Mouse (Mus musculus): Measurements from ENCODE around the gene Vti1a. TPM values are rescaled to one million over a fixed set of nuclear protein-coding genes. Genes with fewer than 3 reads are reported as not detected.

The Vti1a gene
- polyA plus RNA-seq, 1 experiment from 2014 or later, result 17.9 TPM

- Histone ChIP-seq H3K27me3 (replicated peaks; ENCODE audit: insufficient read depth, low read length) (no peaks in the 10 kb centered on the region), H3K27ac (ENCODE audit: low read length) (no peak overlapping the region), H3K4me2 (replicated peaks; ENCODE audit: low read depth, low read length) (no peak overlapping the region), H3K4me3 (ENCODE audit: low read depth, low read length) (no peak overlapping the region), H3K36me3 (ENCODE audit: insufficient read depth, low read length) (no peaks in the 10 kb centered on the region), H3K4me1 (ENCODE audit: insufficient read depth, low read depth, low read length) (no peaks in the 10 kb centered on the region; the same call in 1 of the 2 replicates), H3K9ac (replicated peaks; ENCODE audit: low read depth) (no peak overlapping the region), H3K9me3 (ENCODE audit: low read length) (no peaks in the 10 kb centered on the region)
- ATAC-seq (no peak), DNase-seq (ENCODE audit: low spot score) (no peak)
- 92% methylated on average over 9 of the region's 9 CpGs for WGBS
- TF ChIP-seq EP300 (IDR thresholded peaks at IDR 0.05), result no peak
- TF ChIP-seq CTCF (IDR thresholded peaks at IDR 0.05), result no peak
Measured at GRCm38 (mm10) chr19:55362606-55363005, 46.5 kb downstream of the Vti1a start.

GRCm38 (mm10) chr19:55369691-55370090 is 53.6 kb downstream of the Vti1a start:
- Histone ChIP-seq H3K9me3 (ENCODE audit: low read length) (no peaks in the 10 kb centered on the region), H3K4me3 (ENCODE audit: low read depth, low read length) (no peak overlapping the region), H3K4me1 (ENCODE audit: insufficient read depth, low read depth, low read length) (no peaks in the 10 kb centered on the region; the same call in 1 of the 2 replicates), H3K36me3 (ENCODE audit: insufficient read depth, low read length) (no peaks in the 10 kb centered on the region), H3K27me3 (replicated peaks; ENCODE audit: insufficient read depth, low read length) (no peaks in the 10 kb centered on the region), H3K9ac (replicated peaks; ENCODE audit: low read depth) (no peak overlapping the region), H3K4me2 (replicated peaks; ENCODE audit: low read depth, low read length) (no peak overlapping the region), H3K27ac (ENCODE audit: low read length) (no peak overlapping the region)
- ATAC-seq, result no peak
- no peak for DNase-seq (ENCODE audit: low spot score)
- no peak for TF ChIP-seq CTCF (IDR thresholded peaks at IDR 0.05)
- no peak for TF ChIP-seq EP300 (IDR thresholded peaks at IDR 0.05)
- 42% methylated on average over 3 of the region's 3 CpGs for WGBS

- TF ChIP-seq CTCF (IDR thresholded peaks at IDR 0.05), result no peak
- TF ChIP-seq EP300 (IDR thresholded peaks at IDR 0.05), result no peak
- no peak overlapping the region for H3K27ac ChIP-seq (ENCODE audit: low read length)
- no peaks in the 10 kb centered on the region for H3K27me3 ChIP-seq (replicated peaks; ENCODE audit: insufficient read depth, low read length)
- H3K9me3 ChIP-seq (ENCODE audit: low read length), result no peaks in the 10 kb centered on the region
- DNase-seq (ENCODE audit: low spot score) (no peak), ATAC-seq (no peak)
- H3K4me1 ChIP-seq (ENCODE audit: insufficient read depth, low read depth, low read length), result no peaks in the 10 kb centered on the region
- H3K4me3 ChIP-seq (ENCODE audit: low read depth, low read length), result no peak overlapping the region
- H3K36me3 ChIP-seq (ENCODE audit: insufficient read depth, low read length), result no peaks in the 10 kb centered on the region
- no peak overlapping the region for H3K4me2 ChIP-seq (replicated peaks; ENCODE audit: low read depth, low read length)
- H3K9ac ChIP-seq (replicated peaks; ENCODE audit: low read depth), result no peak overlapping the region
- WGBS, result 83% methylated on average over 6 of the region's 6 CpGs
Measured at GRCm38 (mm10) chr19:55376331-55376730, 60.2 kb downstream of the Vti1a start.

GRCm38 (mm10) chr19:55377465-55377864 is 61.4 kb downstream of the Vti1a start:
- Histone ChIP-seq H3K4me1 (ENCODE audit: insufficient read depth, low read depth, low read length) (no peaks in the 10 kb centered on the region), H3K27ac (ENCODE audit: low read length) (no peak overlapping the region), H3K4me2 (replicated peaks; ENCODE audit: low read depth, low read length) (no peak overlapping the region), H3K4me3 (ENCODE audit: low read depth, low read length) (no peak overlapping the region), H3K9ac (replicated peaks; ENCODE audit: low read depth) (no peak overlapping the region), H3K27me3 (replicated peaks; ENCODE audit: insufficient read depth, low read length) (no peaks in the 10 kb centered on the region), H3K36me3 (ENCODE audit: insufficient read depth, low read length) (no peaks in the 10 kb centered on the region), H3K9me3 (ENCODE audit: low read length) (no peaks in the 10 kb centered on the region)
- no peak for DNase-seq (ENCODE audit: low spot score)
- WGBS, result 82% methylated on average over 4 of the region's 4 CpGs
- TF ChIP-seq CTCF (IDR thresholded peaks at IDR 0.05), result no peak
- TF ChIP-seq EP300 (IDR thresholded peaks at IDR 0.05), result no peak
- no peak for ATAC-seq

GRCm38 (mm10) chr19:55378884-55379283 is 62.8 kb downstream of the Vti1a start:
- Histone ChIP-seq H3K9ac (replicated peaks; ENCODE audit: low read depth) (no peak overlapping the region), H3K4me1 (ENCODE audit: insufficient read depth, low read depth, low read length) (no peaks in the 10 kb centered on the region), H3K27me3 (replicated peaks; ENCODE audit: insufficient read depth, low read length) (no peaks in the 10 kb centered on the region), H3K4me3 (ENCODE audit: low read depth, low read length) (no peak overlapping the region), H3K9me3 (ENCODE audit: low read length) (no peaks in the 10 kb centered on the region), H3K4me2 (replicated peaks; ENCODE audit: low read depth, low read length) (no peak overlapping the region), H3K27ac (ENCODE audit: low read length) (no peak overlapping the region), H3K36me3 (ENCODE audit: insufficient read depth, low read length) (no peaks in the 10 kb centered on the region)
- no peak for TF ChIP-seq CTCF (IDR thresholded peaks at IDR 0.05)
- TF ChIP-seq EP300 (IDR thresholded peaks at IDR 0.05), result no peak
- WGBS, result 54% methylated on average over 2 of the region's 2 CpGs
- ATAC-seq, result no peak
- no peak for DNase-seq (ENCODE audit: low spot score)

GRCm38 (mm10) chr19:55380764-55381163 is 64.7 kb downstream of the Vti1a start:
- no peaks in the 10 kb centered on the region for H3K9me3 ChIP-seq (ENCODE audit: low read length)
- H3K4me2 ChIP-seq (replicated peaks; ENCODE audit: low read depth, low read length), result no peak overlapping the region
- TF ChIP-seq CTCF (IDR thresholded peaks at IDR 0.05) (peak; percentile 24), EP300 (IDR thresholded peaks at IDR 0.05) (no peak)
- no peak for ATAC-seq
- H3K4me3 ChIP-seq (ENCODE audit: low read depth, low read length), result no peak overlapping the region
- H3K9ac ChIP-seq (replicated peaks; ENCODE audit: low read depth), result no peak overlapping the region
- no peak overlapping the region for H3K27ac ChIP-seq (ENCODE audit: low read length)
- H3K4me1 ChIP-seq (ENCODE audit: insufficient read depth, low read depth, low read length), result no peaks in the 10 kb centered on the region
- no peaks in the 10 kb centered on the region for H3K36me3 ChIP-seq (ENCODE audit: insufficient read depth, low read length)
- WGBS, result 54% methylated on average over 12 of the region's 12 CpGs
- DNase-seq (ENCODE audit: low spot score), result no peak
- no peaks in the 10 kb centered on the region for H3K27me3 ChIP-seq (replicated peaks; ENCODE audit: insufficient read depth, low read length)

- WGBS, result 92% methylated on average over 7 of the region's 7 CpGs
Measured at GRCm38 (mm10) chr19:55381343-55381742, 65.2 kb downstream of the Vti1a start.

More at GRCm38 (mm10) chr19:55381343-55381742, 65.2 kb downstream of the Vti1a start:
- TF ChIP-seq CTCF (IDR thresholded peaks at IDR 0.05), result no peak
- TF ChIP-seq EP300 (IDR thresholded peaks at IDR 0.05), result no peak
- Histone ChIP-seq H3K4me3 (ENCODE audit: low read depth, low read length) (no peak overlapping the region), H3K9me3 (ENCODE audit: low read length) (no peaks in the 10 kb centered on the region), H3K4me1 (ENCODE audit: insufficient read depth, low read depth, low read length) (no peaks in the 10 kb centered on the region), H3K4me2 (replicated peaks; ENCODE audit: low read depth, low read length) (no peak overlapping the region), H3K9ac (replicated peaks; ENCODE audit: low read depth) (no peak overlapping the region), H3K36me3 (ENCODE audit: insufficient read depth, low read length) (no peaks in the 10 kb centered on the region), H3K27me3 (replicated peaks; ENCODE audit: insufficient read depth, low read length) (no peaks in the 10 kb centered on the region), H3K27ac (ENCODE audit: low read length) (no peak overlapping the region)
- no peak for ATAC-seq
- no peak for DNase-seq (ENCODE audit: low spot score)

Measured in lung, postnatal 0 days (tissue).